Mouse (Mus musculus): ENCODE measurements around the gene Clec4a4.
"Not testable (repeated sequence)": the region's sequence is repeated elsewhere in the genome, so short reads cannot be mapped to it uniquely, and the experiment has no call there.

Clec4a4 gene

GRCm38 (mm10) chr6:122989876-122990437 is at the start of gene Clec4a4:
Clec4a4 (plus strand) TSS chr6:122990367.
- DNase-seq (ENCODE audit: low spot score in 2 of 2) = no peak

- DNase-seq (ENCODE audit: low spot score in 2 of 2) = no peak
These were observed 43.4 kb upstream of the Clec4a4 start for GRCm38 (mm10) chr6:122946760-122947159.

GRCm38 (mm10) chr6:122952401-122952800 is 37.8 kb upstream of the Clec4a4 start, which contains the start of gene Clec4a3:
Clec4a3 (plus strand) TSS chr6:122952515.
- DNase-seq (ENCODE audit: low spot score in 2 of 2) = no peak

- DNase-seq (ENCODE audit: low spot score in 2 of 2) = no peak
These were observed 25.6 kb upstream of the Clec4a4 start for GRCm38 (mm10) chr6:122964562-122964961.

GRCm38 (mm10) chr6:122969048-122969447 is 21.1 kb upstream of the Clec4a4 start:
- no peak for DNase-seq (ENCODE audit: low spot score in 2 of 2)

GRCm38 (mm10) chr6:123004696-123005095 is 14.5 kb downstream of the Clec4a4 start:
- not testable (repeated sequence) for DNase-seq (ENCODE audit: low spot score in 2 of 2)

- no peak for DNase-seq (ENCODE audit: low spot score in 2 of 2)
These were observed 15.4 kb downstream of the Clec4a4 start for GRCm38 (mm10) chr6:123005591-123005990.

- DNase-seq (ENCODE audit: low spot score in 2 of 2) = no peak
These were observed 59.7 kb downstream of the Clec4a4 start, which contains the start of gene Clec4b1 for GRCm38 (mm10) chr6:123049742-123050372. Clec4b1 (plus strand) TSS chr6:123049962.

All from spleen, postnatal 14 days (tissue).